Mouse (Mus musculus): ENCODE data around the gene Gripap1. TPM values are rescaled to one million over a fixed set of nuclear protein-coding genes. Genes with fewer than 3 reads are reported as not detected.
A peak's percentile ranks its signal among the peaks of the same experiment; 100 is the strongest.

The Gripap1 gene
- total RNA-seq (2014; rRNA removed): 27.2 and 36.3 TPM in 2 replicates
- 63.9 and 68.4 TPM in 2 replicates for polyA plus RNA-seq (2015; fragmentation: Nextera tagmentation; extraction: Ambion mirVana)

DNA sequence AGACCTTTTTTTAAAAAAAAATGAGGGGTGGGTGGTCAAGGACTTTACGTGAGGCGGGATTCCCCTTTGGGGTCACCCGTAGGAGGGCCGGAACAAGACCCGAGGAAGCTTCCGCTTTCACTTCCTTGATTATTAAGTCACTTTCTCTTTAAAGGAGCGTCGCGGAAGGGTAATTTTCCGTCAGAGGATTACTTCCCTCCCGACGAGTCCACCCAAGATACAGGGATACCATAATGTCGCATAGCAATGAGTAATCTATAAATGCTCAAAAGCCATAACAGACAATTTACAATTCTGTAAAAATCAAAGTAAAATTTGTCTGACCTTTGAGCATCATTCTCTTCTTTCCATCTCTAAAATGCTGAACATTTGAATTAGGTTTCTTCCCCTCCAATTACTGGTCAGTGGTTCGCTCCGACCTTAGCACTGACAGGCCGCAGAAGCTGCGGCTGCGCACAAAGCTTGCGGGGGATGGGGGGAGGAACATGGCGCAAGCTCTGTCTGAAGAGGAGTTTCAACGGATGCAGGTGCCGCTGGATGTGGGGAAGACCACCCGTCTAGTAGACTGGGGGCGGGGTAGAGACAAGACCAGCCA is at the start of gene Gripap1:
TSS of gene Gripap1 (plus strand) at position 224 of the 595 bp plus-strand sequence.
- WGBS: 19% methylated on average over 24 of the region's 24 CpGs
- peak; percentile 89 for ATAC-seq (ENCODE audit: low FRiP score)

GRCm38 (mm10) chrX:7740082-7740819 is 49.3 kb upstream of the Gripap1 start:
- Histone ChIP-seq H3K4me3 (ENCODE audit: low read depth, low read length) (no peak overlapping the region), H3K9me3 (ENCODE audit: low read length) (no peaks in the 10 kb centered on the region), H3K9ac (replicated peaks; ENCODE audit: low read length, poor library complexity, severe bottlenecking) (no peak overlapping the region), H3K36me3 (ENCODE audit: insufficient read depth, low read length) (no peaks in the 10 kb centered on the region), H3K4me1 (ENCODE audit: insufficient read depth, low read length) (no peaks in the 10 kb centered on the region), H3K27ac (ENCODE audit: low read depth, low read length) (no peak overlapping the region), H3K27me3 (ENCODE audit: insufficient read depth, low read length) (no peaks in the 10 kb centered on the region), H3K4me2 (ENCODE audit: low read depth, low read length, poor library complexity, severe bottlenecking) (no peak overlapping the region)
- ATAC-seq (ENCODE audit: low FRiP score) (no peak), DNase-seq (ENCODE audit: low spot score) (no peak)
- 73% methylated on average over 10 of the region's 10 CpGs for WGBS
- TF ChIP-seq CTCF (IDR thresholded peaks at IDR 0.05): no peak

More for the DNA sequence above, at the start of gene Gripap1:
- peak; percentile 94 for DNase-seq (ENCODE audit: low spot score)
- no peak for TF ChIP-seq CTCF (IDR thresholded peaks at IDR 0.05)
- Histone ChIP-seq H3K4me1 (ENCODE audit: insufficient read depth, low read length) (no peaks in the 10 kb centered on the region), H3K9me3 (ENCODE audit: low read length) (no peaks in the 10 kb centered on the region), H3K9ac (replicated peaks; ENCODE audit: low read length, poor library complexity, severe bottlenecking) (peak within 1 kb of the TSS; percentile 66), H3K36me3 (ENCODE audit: insufficient read depth, low read length) (no peaks in the 10 kb centered on the region; the same call in 1 of the 2 replicates), H3K4me2 (ENCODE audit: low read depth, low read length, poor library complexity, severe bottlenecking) (peak within 1 kb of the TSS; percentile 59), H3K27ac (ENCODE audit: low read depth, low read length) (peak within 1 kb of the TSS; percentile 57; the same call in 1 of the 2 replicates), H3K27me3 (ENCODE audit: insufficient read depth, low read length) (no peaks in the 10 kb centered on the region), H3K4me3 (ENCODE audit: low read depth, low read length) (peak within 1 kb of the TSS; percentile 50)

DNA sequence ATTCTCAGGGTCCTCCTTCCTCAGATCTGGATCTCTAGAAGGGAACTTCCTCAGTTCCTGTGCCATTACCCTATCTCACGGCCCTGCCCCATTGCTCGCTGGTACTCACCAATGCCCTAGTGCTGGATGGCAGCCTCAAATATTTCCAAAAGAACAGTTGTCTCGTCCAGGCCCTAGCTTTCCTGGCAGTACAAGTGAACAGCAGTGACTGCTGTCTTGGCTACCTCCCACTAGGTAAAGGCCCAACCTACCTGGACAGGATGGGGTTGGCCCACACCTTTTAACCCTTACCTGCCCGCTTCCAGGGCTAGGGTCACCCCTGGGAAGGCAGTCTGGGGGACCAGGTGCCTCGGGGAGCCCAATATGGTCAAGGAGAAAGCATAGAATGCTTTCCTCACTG is 48.5 kb upstream of the Gripap1 start:
- no peak overlapping the region for H3K9ac ChIP-seq (replicated peaks; ENCODE audit: low read length, poor library complexity, severe bottlenecking)
- no peak for TF ChIP-seq CTCF (IDR thresholded peaks at IDR 0.05)
- no peaks in the 10 kb centered on the region for H3K36me3 ChIP-seq (ENCODE audit: insufficient read depth, low read length)
- no peak overlapping the region for H3K27ac ChIP-seq (ENCODE audit: low read depth, low read length)
- no peak overlapping the region for H3K4me3 ChIP-seq (ENCODE audit: low read depth, low read length)
- no peaks in the 10 kb centered on the region for H3K9me3 ChIP-seq (ENCODE audit: low read length)
- H3K4me2 ChIP-seq (ENCODE audit: low read depth, low read length, poor library complexity, severe bottlenecking): no peak overlapping the region
- WGBS: 77% methylated on average over 5 of the region's 5 CpGs
- no peaks in the 10 kb centered on the region for H3K27me3 ChIP-seq (ENCODE audit: insufficient read depth, low read length)
- H3K4me1 ChIP-seq (ENCODE audit: insufficient read depth, low read length): no peaks in the 10 kb centered on the region
- DNase-seq (ENCODE audit: low spot score): no peak
- ATAC-seq (ENCODE audit: low FRiP score): no peak

DNA sequence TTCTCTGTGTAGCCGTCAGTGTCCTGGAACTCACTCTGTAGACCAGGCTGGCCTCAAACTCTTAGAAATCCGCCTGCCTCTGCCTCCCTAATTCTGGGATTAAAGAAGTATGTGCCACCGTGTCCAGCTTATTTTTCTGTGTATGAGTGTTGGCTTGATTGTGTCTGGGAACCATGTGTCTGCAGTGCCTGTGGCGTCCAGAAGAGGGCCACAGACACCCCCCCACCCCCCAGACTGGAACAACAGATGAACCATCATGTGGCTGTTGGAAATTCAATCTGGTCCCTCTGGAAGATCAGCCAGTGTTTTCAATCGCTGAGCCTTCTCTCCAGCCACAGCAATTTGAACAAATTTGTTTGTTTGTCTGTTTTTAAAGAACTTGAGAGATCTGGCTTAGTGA is 46.1 kb upstream of the Gripap1 start:
- Histone ChIP-seq H3K4me1 (ENCODE audit: insufficient read depth, low read length) (no peaks in the 10 kb centered on the region), H3K36me3 (ENCODE audit: insufficient read depth, low read length) (no peaks in the 10 kb centered on the region), H3K27me3 (ENCODE audit: insufficient read depth, low read length) (no peaks in the 10 kb centered on the region), H3K4me2 (ENCODE audit: low read depth, low read length, poor library complexity, severe bottlenecking) (no peak overlapping the region), H3K27ac (ENCODE audit: low read depth, low read length) (no peak overlapping the region), H3K9me3 (ENCODE audit: low read length) (no peaks in the 10 kb centered on the region), H3K9ac (replicated peaks; ENCODE audit: low read length, poor library complexity, severe bottlenecking) (no peak overlapping the region), H3K4me3 (ENCODE audit: low read depth, low read length) (no peak overlapping the region)
- TF ChIP-seq CTCF (IDR thresholded peaks at IDR 0.05): peak; percentile 45
- ATAC-seq (ENCODE audit: low FRiP score): no peak
- WGBS: 49% methylated on average over 5 of the region's 5 CpGs
- no peak for DNase-seq (ENCODE audit: low spot score)

DNA sequence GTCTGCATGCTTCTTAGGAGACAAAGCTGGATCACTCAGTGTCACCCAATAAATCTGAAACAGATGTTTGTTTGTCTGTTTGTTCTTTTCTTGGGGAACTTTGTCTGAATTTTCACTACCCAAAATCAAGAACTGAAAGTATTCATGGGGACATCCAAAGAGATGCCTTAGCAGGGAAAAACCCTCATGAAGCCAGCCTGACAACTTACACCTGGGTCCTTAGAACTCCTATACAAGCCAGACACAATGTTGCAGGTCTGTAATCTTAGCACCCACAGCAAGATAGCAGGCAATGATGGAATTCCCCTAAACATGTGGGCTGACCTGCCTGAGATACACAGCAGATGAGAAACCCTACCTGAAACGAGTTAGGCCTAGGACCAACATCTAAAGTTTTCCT is 44.6 kb upstream of the Gripap1 start:
- H3K4me1 ChIP-seq (ENCODE audit: insufficient read depth, low read length): no peaks in the 10 kb centered on the region
- H3K9me3 ChIP-seq (ENCODE audit: low read length): no peaks in the 10 kb centered on the region
- 70% methylated on average over 1 of the region's 1 CpGs for WGBS
- H3K9ac ChIP-seq (replicated peaks; ENCODE audit: low read length, poor library complexity, severe bottlenecking): no peak overlapping the region
- no peaks in the 10 kb centered on the region for H3K36me3 ChIP-seq (ENCODE audit: insufficient read depth, low read length)
- no peaks in the 10 kb centered on the region for H3K27me3 ChIP-seq (ENCODE audit: insufficient read depth, low read length)
- no peak for TF ChIP-seq CTCF (IDR thresholded peaks at IDR 0.05)
- DNase-seq (ENCODE audit: low spot score): no peak
- H3K4me3 ChIP-seq (ENCODE audit: low read depth, low read length): no peak overlapping the region
- no peak overlapping the region for H3K27ac ChIP-seq (ENCODE audit: low read depth, low read length)
- ATAC-seq (ENCODE audit: low FRiP score): no peak
- H3K4me2 ChIP-seq (ENCODE audit: low read depth, low read length, poor library complexity, severe bottlenecking): no peak overlapping the region

DNA sequence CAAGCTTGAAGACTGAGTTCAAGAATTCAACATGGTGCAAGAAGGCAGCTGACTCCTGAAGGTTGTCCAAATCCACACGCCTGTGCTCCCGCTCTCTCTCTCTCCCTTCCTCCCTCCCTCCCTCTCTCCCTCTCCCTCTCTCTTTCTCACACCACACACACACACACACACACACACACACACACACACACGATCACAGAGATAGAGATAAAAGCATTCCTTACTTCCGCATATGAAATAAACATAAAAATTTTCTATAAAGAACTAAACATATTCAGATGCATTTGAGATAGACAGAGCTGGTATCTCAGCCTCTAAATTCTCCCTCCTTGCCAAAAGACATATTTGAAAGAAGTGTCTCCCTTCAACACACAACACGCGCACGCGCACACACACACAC is 44.1 kb upstream of the Gripap1 start:
- Histone ChIP-seq H3K36me3 (ENCODE audit: insufficient read depth, low read length) (no peaks in the 10 kb centered on the region), H3K27me3 (ENCODE audit: insufficient read depth, low read length) (no peaks in the 10 kb centered on the region), H3K4me3 (ENCODE audit: low read depth, low read length) (no peak overlapping the region), H3K9me3 (ENCODE audit: low read length) (no peaks in the 10 kb centered on the region), H3K4me1 (ENCODE audit: insufficient read depth, low read length) (no peaks in the 10 kb centered on the region), H3K27ac (ENCODE audit: low read depth, low read length) (no peak overlapping the region), H3K9ac (replicated peaks; ENCODE audit: low read length, poor library complexity, severe bottlenecking) (no peak overlapping the region), H3K4me2 (ENCODE audit: low read depth, low read length, poor library complexity, severe bottlenecking) (no peak overlapping the region)
- no peak for DNase-seq (ENCODE audit: low spot score)
- ATAC-seq (ENCODE audit: low FRiP score): no peak
- WGBS: 90% methylated on average over 8 of the region's 8 CpGs
- TF ChIP-seq CTCF (IDR thresholded peaks at IDR 0.05): no peak

Measured in midbrain, postnatal 0 days (tissue).